Mouse (Mus musculus) heart, postnatal 25 days (tissue): ENCODE measurements around the gene Sh3gl3. TPM values are rescaled to one million over a fixed set of nuclear protein-coding genes. Genes with fewer than 3 reads are reported as not detected.

ENCODE experiments used
- DNase-seq: peaks from one replicate; pipeline ENCODE4 v3.0.0; 2022; ENCODE audit warnings: low spot score
- intact Hi-C: fragments of 180-260 bp; cut with DNase I; formaldehyde crosslinking; loops from one replicate; pipeline ENCODE4 v1.15.1; 2025
- total RNA-seq, 2 experiments: library from RNA; stranded (reverse); gene quantifications; 2 replicates each; pipeline ENCODE4 v1.2.3; 2021

Sh3gl3 gene
- total RNA-seq, 2 experiments from 2014 or later, result 0.61 to 0.96 TPM

DNA sequence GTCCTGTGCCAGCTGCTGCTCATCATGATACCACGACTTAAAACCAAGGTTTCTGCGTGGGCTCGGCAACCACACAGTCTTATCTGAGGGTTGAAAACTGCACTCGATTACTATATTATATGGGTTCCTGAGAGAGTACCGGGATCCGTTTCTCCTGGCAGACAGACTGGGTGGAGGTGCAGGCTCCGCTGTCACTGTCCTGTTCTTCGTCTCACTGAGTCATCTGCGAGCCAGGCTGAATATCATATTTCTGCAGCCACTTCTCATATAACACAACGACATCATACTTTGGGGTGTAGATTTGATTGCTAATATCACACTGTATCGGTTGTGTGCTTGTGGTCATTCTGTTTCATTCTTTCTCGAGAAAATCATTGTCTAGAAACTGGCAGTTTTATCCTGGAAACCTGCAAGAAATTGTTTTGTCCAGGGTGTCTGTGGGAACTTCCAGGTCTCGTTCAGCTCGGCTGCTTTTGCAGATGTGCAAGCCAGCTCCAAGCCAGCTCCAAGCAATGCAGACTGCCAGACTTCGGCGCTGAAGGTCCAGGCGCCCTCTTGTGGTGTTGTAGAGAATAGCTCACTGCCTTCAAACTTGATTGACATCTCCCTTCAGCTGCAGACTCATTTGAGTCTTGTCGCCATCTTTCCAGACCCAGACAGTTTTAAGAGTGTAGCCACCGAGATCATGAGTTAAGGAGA is 100.5 kb downstream of the Sh3gl3 start:
- intact Hi-C loops, result loop anchor here (10.0 kb wide), 2 partner anchors 409 to 489 kb away; partner anchors contain the start of gene 3110040N11Rik
- DNase-seq, result no peak

DNA sequence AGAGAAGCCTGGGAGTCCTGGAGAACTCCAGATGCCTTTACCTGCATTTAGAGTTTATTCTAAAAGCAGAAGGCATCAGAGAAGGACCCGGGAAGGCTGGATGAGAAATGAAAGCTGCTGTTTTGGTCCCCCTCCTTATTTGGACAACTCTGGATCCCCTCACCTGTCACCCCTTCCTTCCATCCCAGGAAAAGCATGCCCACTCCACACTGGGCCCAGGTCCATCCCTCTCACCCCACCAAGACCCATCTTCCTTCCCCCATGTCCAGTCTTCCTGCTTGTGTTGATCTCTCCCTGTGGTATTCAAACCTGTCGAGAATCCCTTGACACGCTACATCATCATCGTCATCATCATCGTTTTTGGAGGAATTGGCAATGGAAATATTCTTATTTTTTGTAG is 101.3 kb downstream of the Sh3gl3 start:
- intact Hi-C loops, result loop anchor here (10.0 kb wide), 2 partner anchors 410 to 490 kb away; partner anchors contain the start of gene 3110040N11Rik
- no peak for DNase-seq

DNA sequence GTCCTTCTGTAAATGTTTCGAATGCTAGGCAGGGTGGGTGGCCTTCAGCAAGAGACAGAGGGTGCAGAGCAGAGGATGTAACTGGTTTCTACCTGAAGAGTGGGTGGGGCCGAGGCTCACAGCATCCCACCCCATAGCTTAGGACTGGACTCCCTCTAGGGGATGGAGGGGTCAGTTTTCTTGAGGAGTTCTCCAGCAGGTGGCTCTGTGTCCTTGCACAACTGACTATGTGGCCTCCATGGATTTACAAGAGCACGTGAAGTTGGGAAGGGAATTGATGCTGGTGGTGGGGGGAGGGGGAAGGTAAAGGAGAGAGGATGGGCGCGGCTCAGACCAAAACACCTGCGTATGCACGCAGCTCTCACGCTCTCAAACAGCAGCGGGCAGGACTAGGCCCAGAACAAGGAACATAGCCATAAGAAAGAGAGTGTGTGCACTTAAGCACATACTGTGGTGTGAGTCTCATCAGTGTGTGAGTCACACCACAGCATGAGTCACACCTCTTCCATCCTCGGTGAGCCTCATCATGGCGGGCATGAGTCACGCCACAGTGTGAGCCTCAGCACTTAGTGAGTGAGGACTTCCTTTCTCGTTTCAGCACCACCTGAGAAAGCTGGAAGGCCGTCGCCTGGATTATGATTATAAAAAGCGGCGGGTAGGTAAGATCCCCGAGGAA is 102.0 kb downstream of the Sh3gl3 start:
- intact Hi-C loops, result loop anchor here (10.0 kb wide), 2 partner anchors 411 to 491 kb away; partner anchors contain the start of gene 3110040N11Rik
- DNase-seq, result no peak

DNA sequence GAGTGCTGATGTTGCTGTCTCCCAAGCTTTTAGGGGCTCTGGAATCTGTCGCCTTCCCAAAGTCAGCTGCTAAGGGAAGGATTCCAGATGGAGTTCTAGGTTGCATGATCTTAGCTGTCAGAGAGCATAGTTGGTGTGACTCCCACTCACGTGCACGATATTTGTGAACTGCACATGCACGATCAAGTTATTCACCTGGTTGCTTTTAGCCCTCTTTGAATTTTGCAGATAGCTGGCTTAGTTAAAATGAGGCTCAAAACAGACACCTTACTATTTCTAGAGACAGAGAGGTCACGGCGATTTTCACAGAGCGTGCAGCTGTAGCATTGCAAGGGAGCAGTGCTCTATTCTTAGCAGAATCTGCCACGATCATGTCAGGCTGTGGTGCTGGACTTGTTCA is 108.4 kb downstream of the Sh3gl3 start:
- intact Hi-C loops, result no loop called here
- no peak for DNase-seq

DNA sequence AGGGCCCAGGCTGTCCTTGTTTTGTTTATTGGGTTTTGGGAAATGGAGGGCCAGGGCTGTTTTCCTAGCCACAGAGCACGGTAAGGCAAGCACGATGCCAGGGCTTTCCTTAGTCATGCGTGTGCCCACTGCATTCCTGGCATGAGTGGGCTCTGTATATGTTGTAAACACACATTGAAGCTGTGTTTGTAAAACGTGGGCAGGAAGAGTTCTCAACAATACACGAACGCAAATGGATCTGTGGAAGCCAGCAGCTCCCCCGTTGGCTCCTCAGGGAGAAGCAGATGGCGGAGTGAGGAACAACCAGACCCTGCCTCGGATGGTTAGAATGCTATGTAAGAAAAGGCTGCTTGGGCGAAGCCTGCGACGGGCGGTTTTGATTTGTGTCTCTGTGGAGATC is 108.8 kb downstream of the Sh3gl3 start:
- intact Hi-C loops, result no loop called here
- DNase-seq, result no peak

DNA sequence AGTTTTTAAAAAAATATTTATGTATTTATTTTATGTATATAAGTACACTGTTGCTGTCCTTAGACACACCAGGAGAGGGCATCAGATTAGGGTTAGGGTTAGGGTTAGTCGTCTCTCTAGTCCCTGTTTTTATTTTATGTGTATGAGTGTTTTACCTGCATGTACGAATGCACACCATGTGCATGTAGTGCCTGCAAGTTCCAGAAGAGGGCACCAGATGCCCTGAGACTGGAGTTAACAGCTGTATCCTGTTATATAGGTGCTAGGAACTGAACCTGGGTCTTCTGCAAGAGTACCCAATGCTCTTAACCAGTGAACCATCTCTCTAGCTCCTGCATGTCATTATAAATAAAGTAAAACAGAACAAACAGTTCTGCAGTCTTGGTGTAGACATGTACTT is 113.6 kb downstream of the Sh3gl3 start:
- intact Hi-C loops, result no loop called here
- DNase-seq, result no peak

DNA sequence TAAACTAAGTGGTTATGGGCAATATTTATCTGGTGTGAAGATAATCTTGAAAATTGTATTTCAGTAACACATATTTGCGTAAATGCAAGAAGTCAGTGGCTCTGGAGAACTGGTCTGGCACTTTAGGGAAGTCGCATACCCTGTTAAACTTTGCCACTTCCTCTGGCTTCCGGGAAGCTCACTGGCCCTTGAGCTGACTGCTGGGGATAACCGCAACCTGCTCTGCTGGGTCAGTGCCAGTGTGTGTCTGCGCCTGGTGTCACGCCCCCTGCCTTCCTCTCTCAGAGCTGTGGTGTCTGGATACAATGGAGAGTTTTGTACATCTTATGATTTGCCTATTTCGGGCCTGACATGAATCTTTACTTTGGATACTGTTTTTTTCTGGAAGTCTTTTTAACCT is 119.8 kb downstream of the Sh3gl3 start:
- no peak for DNase-seq
- intact Hi-C loops, result no loop called here

DNA sequence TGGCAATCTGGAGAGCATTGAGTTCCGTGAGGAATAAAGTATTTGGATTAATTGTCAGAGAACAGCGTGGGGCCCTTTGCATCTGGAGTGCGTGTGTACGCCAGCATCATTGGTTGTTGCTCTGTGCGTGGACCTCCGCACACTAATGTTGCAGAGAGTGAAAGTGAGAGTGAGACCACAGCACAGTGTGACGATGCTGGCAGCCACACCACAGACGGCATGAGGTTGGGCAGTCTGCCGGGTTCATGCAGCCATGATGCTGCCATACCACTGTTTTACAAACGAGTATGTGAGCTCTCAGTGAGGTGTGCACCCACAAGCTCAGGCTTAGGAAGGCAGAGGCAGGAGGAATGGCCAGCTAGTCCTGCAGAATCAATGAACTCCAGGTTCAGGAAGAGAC is 120.4 kb downstream of the Sh3gl3 start:
- intact Hi-C loops, result no loop called here
- DNase-seq, result no peak

DNA sequence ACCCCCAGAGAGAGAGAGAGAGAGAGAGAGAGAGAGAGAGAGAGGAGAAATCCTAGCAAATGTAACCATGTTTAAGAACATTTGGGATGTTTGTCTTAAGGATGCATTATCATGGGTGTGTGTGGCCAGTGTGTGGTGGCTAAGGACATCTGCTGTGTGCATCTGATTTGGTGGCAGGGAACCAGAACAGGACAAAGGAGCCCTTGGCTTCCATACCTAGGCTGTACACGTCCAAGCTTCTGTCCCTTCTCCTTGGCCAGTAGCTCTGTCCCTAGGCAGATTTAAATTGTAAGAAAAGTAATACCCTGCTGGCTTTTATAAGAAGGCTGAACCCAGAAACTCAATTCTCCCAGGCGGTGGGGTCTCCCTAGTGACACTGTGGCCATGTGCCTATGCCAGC is 121.0 kb downstream of the Sh3gl3 start:
- intact Hi-C loops, result no loop called here
- DNase-seq, result no peak

DNA sequence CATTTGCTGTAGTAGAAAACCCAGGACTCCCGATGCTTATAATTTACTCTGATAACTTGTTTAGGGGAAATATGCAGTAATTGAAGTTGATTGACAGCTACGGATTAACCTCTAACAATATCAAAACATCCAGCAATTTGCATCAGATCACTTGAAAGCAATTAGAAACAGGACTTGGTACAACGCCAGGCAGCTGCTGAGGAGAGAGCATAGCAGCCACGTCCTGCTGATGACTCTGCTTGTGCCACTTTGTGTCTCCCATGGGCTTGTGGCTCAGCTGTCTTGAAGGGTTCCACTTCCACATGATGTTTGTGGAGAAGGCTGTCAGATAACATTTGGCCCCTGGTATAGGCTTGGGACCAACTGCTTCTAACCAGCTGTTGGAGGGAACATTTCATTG is 134.8 kb downstream of the Sh3gl3 start:
- intact Hi-C loops, result no loop called here
- DNase-seq, result no peak

DNA sequence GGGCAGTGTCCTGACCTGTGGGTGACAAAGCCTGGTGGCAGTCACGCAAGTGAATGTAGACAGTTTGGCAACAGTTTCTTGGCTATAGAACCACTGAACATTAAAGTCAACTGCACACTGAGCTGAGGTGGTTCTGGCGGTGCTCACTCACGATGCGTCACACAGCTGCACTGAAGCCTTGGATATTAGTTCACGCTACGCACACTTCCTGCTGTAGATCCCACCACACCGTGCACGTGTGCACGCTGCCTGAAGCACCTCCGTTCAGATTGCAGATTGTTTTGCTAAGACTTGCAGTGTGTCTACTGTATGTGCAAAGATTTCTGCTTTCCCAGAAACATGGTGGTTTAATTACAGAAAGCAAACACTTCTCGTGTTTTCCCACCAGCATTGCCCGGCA is 144.9 kb downstream of the Sh3gl3 start:
- intact Hi-C loops, result no loop called here
- DNase-seq, result no peak

DNA sequence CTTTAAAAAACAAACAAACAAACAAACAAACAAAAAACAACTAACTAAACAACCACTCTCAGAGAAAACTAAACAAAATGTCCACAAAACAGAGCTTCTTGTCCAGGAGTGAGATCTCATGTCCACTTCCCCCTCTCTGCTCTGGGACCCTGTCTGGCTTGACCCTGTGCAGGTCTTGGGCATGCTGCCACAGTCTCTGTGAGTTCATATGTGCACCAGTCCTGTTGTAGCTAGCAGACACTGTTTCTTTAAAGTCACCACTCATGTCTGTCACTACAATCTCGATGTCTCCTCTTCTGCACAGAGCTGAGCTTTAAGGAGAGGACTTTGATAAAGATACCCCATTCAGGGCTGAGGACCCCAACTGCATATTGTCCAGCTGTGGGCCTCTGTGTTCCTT is 153.0 kb downstream of the Sh3gl3 start:
- no peak for DNase-seq
- intact Hi-C loops, result no loop called here

DNA sequence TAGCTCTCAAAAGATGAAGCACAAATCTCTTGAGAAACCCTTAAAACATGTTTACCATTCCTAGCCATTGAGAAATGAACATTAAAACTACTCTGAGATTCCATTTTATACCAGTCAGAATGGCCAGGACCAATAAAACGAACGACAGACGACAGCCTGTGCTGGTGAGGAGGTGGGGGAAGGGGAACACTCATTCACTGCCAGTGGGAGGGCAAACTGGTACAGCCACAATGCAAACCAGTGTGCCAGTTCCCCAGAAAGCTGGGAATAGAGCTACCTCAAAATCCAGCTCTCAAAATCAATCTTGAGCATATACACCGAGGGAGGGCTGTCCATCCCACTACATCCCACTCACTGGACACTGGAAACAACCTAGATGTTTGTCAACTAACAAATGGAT is 153.6 kb downstream of the Sh3gl3 start:
- no peak for DNase-seq
- intact Hi-C loops, result no loop called here

DNA sequence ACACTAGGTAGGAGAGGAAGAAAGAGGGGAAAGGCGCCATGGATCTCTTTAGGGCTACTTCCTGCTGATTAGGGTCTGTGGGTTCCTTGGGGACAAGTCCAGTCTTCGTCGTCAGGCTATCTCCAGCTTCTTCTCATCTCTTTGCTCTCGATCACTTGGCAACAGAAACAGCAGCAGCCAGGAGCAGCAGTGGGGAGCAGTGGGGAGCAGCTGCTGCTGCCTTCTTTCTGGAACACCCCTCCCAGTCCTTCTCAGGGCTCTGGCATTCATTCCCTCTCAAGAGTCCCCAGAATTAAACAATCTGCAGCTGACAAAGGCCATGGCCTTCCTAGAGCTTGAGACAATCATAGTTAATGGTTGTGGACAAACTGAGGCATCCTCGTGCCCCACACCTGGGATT is 154.2 kb downstream of the Sh3gl3 start:
- no peak for DNase-seq
- intact Hi-C loops, result no loop called here

DNA sequence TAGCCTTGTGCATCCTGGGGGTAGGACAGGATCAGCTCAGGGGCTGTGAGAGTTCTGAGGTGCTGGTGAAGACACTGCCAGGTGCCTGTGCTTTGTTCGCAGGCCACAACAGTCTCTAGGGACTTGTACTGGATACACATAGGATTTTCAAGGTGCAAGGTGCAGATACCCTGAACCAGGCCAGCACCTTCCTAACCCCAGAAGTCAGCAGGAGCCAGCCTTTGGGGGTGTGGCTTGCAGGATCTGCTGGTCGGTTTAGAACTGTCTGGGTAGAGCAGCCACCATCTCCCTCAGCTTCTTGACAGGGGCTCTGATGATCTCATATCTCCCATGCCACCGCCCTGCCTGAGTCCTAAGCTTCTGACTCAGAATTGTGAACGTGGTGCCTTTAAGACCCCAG is 156.2 kb downstream of the Sh3gl3 start:
- DNase-seq, result no peak
- intact Hi-C loops, result loop anchor here (10.0 kb wide), 1 partner anchor 135 kb away; no protein-coding TSS in a partner anchor

DNA sequence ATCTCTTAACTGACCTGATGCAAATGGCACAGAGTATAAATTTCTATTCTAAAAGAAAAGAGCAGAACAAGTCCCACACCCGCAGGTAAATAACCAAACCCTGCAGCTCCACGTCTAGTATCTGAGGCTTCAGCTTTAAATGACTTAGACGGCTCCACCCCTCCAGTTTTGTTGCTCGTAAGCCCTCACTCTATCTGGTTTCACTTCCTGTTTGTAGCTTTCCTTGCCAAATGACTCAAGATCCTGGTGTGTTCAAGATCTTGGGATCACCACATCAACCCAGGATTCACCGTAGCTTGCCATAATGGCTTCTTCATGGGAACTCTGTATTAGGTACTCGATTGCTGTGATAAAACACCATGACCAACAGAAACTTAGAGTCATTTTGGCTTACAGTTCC is 157.2 kb downstream of the Sh3gl3 start:
- DNase-seq, result no peak
- intact Hi-C loops, result loop anchor here (10.0 kb wide), 1 partner anchor 134 kb away; no protein-coding TSS in a partner anchor

DNA sequence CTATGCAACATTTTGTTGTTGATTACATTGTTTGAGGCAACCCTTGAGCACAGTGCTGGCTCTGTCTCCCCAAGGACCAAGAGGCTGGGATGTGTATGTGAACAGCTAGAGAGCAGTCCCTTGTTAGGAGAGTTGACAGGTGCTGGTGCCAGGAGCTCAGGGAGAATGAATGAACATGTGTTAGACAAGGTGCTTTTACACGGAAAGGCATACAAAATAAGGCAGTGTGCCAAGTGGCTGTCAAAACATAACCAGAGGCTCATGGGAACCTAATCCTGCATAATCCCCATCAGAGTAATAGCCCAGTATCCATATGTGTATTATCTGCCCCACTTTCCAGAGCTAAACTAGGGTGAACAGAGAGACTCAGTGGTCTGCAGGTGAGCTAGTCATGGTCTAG is 160.4 kb downstream of the Sh3gl3 start:
- intact Hi-C loops, result loop anchor here (10.0 kb wide), 1 partner anchor 131 kb away; no protein-coding TSS in a partner anchor
- no peak for DNase-seq

DNA sequence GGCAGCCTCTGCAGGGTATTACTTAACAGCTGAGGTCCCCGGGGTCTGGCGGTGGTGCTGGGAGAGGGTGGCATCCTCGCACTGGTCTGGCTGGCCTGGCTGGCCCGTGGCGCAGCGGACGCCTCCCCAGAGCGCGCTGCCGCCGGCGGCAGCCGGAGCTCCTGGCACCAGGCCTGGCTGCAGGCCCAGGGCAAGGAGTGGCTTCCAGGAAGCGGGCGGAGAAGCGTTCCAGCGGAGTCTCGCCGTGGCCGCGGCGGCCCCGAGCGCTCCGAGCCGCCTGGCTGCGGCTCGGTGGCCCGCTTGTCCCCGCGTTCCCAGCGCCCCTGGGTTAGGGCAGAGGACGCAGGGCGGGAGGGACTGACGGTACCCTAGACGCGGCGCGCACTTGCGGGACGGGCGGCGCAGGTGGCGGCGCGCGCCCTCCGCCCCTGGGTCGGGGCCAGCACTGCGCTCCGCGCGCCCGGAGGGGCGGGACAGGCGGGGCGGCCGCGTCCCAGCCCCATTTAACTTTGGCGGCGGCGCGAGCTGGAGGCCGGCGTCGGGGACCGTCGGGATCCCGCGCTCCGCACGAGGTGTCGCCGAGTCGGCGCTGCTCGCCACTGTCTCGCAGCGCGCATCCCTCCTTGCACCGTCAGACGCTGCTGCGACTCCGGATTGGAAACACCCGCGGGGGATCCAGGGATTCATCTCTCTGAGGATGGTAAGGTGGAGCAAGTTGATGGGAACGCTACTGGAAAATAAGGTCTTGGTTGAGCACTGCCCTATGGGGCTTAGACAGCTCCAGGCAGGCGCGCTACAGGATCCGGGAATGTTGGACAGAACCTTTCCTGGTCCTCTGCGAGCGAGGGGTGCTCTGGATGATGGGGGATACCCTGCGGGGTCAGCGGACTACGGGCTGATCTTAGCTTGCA is 161.8 kb downstream of the Sh3gl3 start, which contains the start of gene Adamtsl3:
Gene Adamtsl3 (plus strand): TSS at position 484 of the 911 bp plus-strand sequence.
- DNase-seq, result peak; percentile 23
- intact Hi-C loops, result loop anchor here (5.0 to 10.0 kb wide), 3 partner anchors 42 to 167 kb away; no protein-coding TSS in a partner anchor

DNA sequence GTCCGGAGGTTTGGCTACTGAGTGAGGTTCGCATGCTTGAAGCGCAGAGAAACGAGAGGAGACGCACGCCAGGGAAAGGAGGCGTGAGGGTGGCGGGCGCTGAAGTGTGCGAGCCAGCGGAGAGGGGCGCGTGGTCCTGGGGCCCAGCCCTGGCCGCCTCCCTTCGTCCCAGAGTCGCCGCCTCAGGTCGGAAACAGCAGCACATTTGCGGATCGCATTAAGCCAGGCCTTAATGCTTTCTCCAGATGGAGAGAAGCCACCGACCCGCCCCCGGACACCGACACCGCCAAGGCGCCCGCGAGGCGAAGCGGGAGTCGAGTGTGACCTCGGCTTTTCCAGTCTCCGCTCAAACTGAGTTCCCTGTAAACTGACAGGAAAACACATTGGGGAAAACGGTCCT is 162.5 kb downstream of the Sh3gl3 start:
- peak; percentile 66 for DNase-seq
- intact Hi-C loops, result loop anchor here (5.0 to 10.0 kb wide), 3 partner anchors 41 to 166 kb away; no protein-coding TSS in a partner anchor

DNA sequence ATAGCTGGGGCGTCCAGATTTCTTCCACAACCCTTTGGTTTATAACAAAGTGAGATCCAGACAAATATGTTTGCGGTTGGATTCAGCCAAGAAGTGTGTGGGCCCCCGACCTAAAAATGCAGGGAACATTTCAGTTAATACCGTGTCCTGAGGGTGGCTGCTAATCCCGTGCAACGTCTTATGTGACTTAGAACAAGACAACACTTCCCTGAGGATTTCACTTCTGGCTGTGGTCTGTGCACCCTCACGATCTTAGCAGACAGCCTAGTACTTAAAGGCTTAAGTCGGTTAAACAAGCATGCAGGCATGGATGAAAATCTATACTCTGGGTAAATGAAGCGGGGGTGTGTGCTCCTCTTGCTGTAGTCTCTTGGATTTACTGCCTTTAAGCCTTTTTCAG is 164.5 kb downstream of the Sh3gl3 start:
- DNase-seq, result no peak
- intact Hi-C loops, result loop anchor here (5.0 to 10.0 kb wide), 3 partner anchors 39 to 164 kb away; no protein-coding TSS in a partner anchor
